Mouse (Mus musculus) brain, adult 10 weeks (tissue): ENCODE measurements around the gene 6430531B16Rik. TPM values are rescaled to one million over a fixed set of nuclear protein-coding genes. Genes with fewer than 3 reads are reported as not detected.

Source experiments
- polyA plus RNA-seq: library from polyadenylated mRNA; stranded (reverse); fragments of 350-450 nt; fragmentation: Illumina TruSeq; extraction: RNeasy Lipid Tissue Mini Kit (QIAGEN cat#74804); gene quantifications from one replicate; pipeline ENCODE4 v1.2.3, GENCODE M21; 2015; ENCODE audit warnings: low read depth, low replicate concordance

6430531B16Rik gene
- polyA plus RNA-seq: 0.48 TPM

GRCm38 (mm10) chr7:139978278-139978892, at the start of gene 6430531B16Rik:
TSS of gene 6430531B16Rik (minus strand) at chr7:139978755.

GRCm38 (mm10) chr7:139992406-139992805, 13.9 kb upstream of the 6430531B16Rik start, which contains the start of gene Adam8:
TSS of gene Adam8 (minus strand) at chr7:139992562.

GRCm38 (mm10) chr7:139943674-139944281, 34.8 kb downstream of the 6430531B16Rik start, which contains the start of gene Utf1:
TSS of gene Utf1 (plus strand) at chr7:139943789.

Other genes starting within 250 kb of the 6430531B16Rik start
- gene Adgra1, start 144.6 kb downstream of the 6430531B16Rik start, polyA plus RNA-seq: 32.8 TPM
- 51.5 TPM for gene Kndc1, start 84.1 kb downstream of the 6430531B16Rik start, polyA plus RNA-seq
- not detected for gene Utf1, start 35.0 kb downstream of the 6430531B16Rik start, polyA plus RNA-seq
- gene Adam8, start 13.8 kb upstream of the 6430531B16Rik start, polyA plus RNA-seq: 3.3 TPM
- 33.5 TPM for gene Zfp511, start 57.6 kb upstream of the 6430531B16Rik start, polyA plus RNA-seq
- gene Tubgcp2, start 57.9 kb upstream of the 6430531B16Rik start, polyA plus RNA-seq: 29.0 TPM
- gene Msx3, start 70.3 kb upstream of the 6430531B16Rik start, polyA plus RNA-seq: not detected
- gene Caly, start 103.8 kb upstream of the 6430531B16Rik start, polyA plus RNA-seq: 302 TPM
- not detected for gene Prap1, start 114.6 kb upstream of the 6430531B16Rik start, polyA plus RNA-seq
- gene Fuom, start 123.7 kb upstream of the 6430531B16Rik start, polyA plus RNA-seq: 83.3 TPM
- 7.1 TPM for gene Paox, start 137.0 kb upstream of the 6430531B16Rik start, polyA plus RNA-seq
- 90.6 TPM for gene Echs1, start 137.7 kb upstream of the 6430531B16Rik start, polyA plus RNA-seq
- gene Mtg1, start 158.8 kb upstream of the 6430531B16Rik start, polyA plus RNA-seq: 28.6 TPM
- 96.6 TPM for gene Sprn, start 176.1 kb upstream of the 6430531B16Rik start, polyA plus RNA-seq
- gene Olfr522, start 186.0 kb upstream of the 6430531B16Rik start, polyA plus RNA-seq: not detected
- not detected for gene Olfr523, start 194.5 kb upstream of the 6430531B16Rik start, polyA plus RNA-seq
- not detected for gene Olfr524, start 227.2 kb upstream of the 6430531B16Rik start, polyA plus RNA-seq
- not detected for gene Cd163l1, start 239.5 kb upstream of the 6430531B16Rik start, polyA plus RNA-seq